Mouse (Mus musculus) gastrocnemius, postnatal 25 days (tissue): ENCODE measurements at regions not wholly inside any gene's neighbourhood (a gene's known extent, or its start where the extent isn't known, plus 50 kb on each side); places are given as distances from the start of the nearest gene placed in this dataset.

ENCODE experiments used
- DNase-seq: peaks from one replicate; pipeline ENCODE4 v3.0.0; 2022

GRCm38 (mm10) chr12:54450369-54450768 lies 206.0 kb downstream of the Sptssa start:
- no peak for DNase-seq

- no peak for DNase-seq
Measured at GRCm38 (mm10) chr12:54448221-54448620, 208.2 kb downstream of the Sptssa start.

GRCm38 (mm10) chr12:54447354-54447753 lies 209.0 kb downstream of the Sptssa start:
- no peak for DNase-seq

GRCm38 (mm10) chr12:54446356-54446755 lies 210.0 kb downstream of the Sptssa start:
- no peak for DNase-seq

GRCm38 (mm10) chr12:54444416-54444815 lies 212.0 kb downstream of the Sptssa start:
- DNase-seq: no peak

GRCm38 (mm10) chr12:54443285-54443684 lies 213.1 kb downstream of the Sptssa start:
- no peak for DNase-seq

GRCm38 (mm10) chr12:54442408-54442807 lies 214.0 kb downstream of the Sptssa start:
- no peak for DNase-seq

GRCm38 (mm10) chr12:54440851-54441593 lies 215.4 kb downstream of the Sptssa start:
- no peak for DNase-seq

- no peak for DNase-seq
Measured at GRCm38 (mm10) chr12:54438793-54439192, 217.6 kb downstream of the Sptssa start.

GRCm38 (mm10) chr12:54425236-54425635 lies 221.6 kb upstream of the Egln3 start:
- no peak for DNase-seq

GRCm38 (mm10) chr12:54414829-54415228 lies 211.2 kb upstream of the Egln3 start:
- DNase-seq: no peak

- no peak for DNase-seq
Measured at GRCm38 (mm10) chr12:54414201-54414600, 210.5 kb upstream of the Egln3 start.

GRCm38 (mm10) chr12:54410038-54410605 lies 206.5 kb upstream of the Egln3 start:
- no peak for DNase-seq

GRCm38 (mm10) chr12:54408906-54409305 lies 205.2 kb upstream of the Egln3 start:
- DNase-seq: no peak

- DNase-seq: no peak
Measured at GRCm38 (mm10) chr12:54407301-54407896, 203.7 kb upstream of the Egln3 start.

GRCm38 (mm10) chr12:54405066-54405465 lies 201.4 kb upstream of the Egln3 start:
- peak; percentile 58 for DNase-seq

- no peak for DNase-seq
Measured at GRCm38 (mm10) chr12:54402591-54402990, 198.9 kb upstream of the Egln3 start.

GRCm38 (mm10) chr12:54401665-54402064 lies 198.0 kb upstream of the Egln3 start:
- DNase-seq: no peak

GRCm38 (mm10) chr12:54400084-54400483 lies 196.4 kb upstream of the Egln3 start:
- DNase-seq: no peak

GRCm38 (mm10) chr12:54398080-54398479 lies 194.4 kb upstream of the Egln3 start:
- DNase-seq: no peak

GRCm38 (mm10) chr12:54396952-54397351 lies 193.3 kb upstream of the Egln3 start:
- DNase-seq: no peak

- no peak for DNase-seq
Measured at GRCm38 (mm10) chr12:54396341-54396740, 192.7 kb upstream of the Egln3 start.

GRCm38 (mm10) chr12:54385401-54385800 lies 181.7 kb upstream of the Egln3 start:
- DNase-seq: peak; percentile 14

GRCm38 (mm10) chr12:54384116-54384515 lies 180.5 kb upstream of the Egln3 start:
- no peak for DNase-seq
